9 mouse cellular contexts compared by ENCODE assay signal in the genomic region with DNA sequence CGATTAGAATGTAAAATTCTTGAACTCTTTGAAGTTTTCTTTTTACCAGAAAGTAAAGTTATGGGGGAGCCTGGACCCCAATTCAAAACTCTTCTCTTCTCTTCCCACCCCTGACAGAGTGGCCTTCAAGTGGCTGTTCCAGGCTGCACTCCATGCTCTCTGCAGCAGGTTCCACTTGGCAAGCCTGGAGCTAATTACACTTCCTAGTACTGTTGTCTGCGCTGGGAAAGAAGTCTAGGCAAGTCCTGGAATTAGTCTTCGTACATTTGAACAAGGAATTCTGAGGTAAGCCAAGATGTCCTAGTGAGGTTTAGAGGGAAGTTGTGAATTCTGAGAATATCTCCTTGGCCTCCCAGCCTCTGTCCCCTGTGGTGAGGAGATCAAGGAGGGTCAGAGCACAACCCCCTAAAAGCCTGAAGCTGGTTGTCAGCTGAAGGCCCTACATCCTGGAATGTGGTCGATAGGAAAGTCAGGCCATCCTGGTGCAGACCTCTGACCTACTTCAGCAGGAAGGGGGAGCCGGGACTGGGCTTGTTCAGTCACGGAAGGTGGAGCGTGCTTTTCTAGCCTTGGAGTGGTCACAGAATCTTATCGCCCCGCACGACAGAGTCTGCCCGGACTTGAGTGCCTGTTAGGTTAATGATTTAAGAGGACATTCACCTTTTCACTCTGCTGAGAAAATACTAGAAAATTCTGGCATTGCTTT. TPM values are rescaled to one million over a fixed set of nuclear protein-coding genes. Genes with fewer than 3 reads are reported as not detected.
DNase-seq lines count a peak whose midpoint lies in the region; ATAC-seq lines count a peak whose summit lies in the region.
"Had no signal": no experiment of that assay in that cellular context is flagged by ENCODE, and none has a peak within 500 bp of the region (broad histone marks: within the 10 kb centered on the region; RNA-seq: fewer than 3 reads in every experiment).

No protein-coding gene starts in this region.

- 26% methylated on average over 11 of the region's 11 CpGs for WGBS in intestine, embryonic 14.5 days
- 22% methylated on average over 11 of the region's 11 CpGs for WGBS in liver, embryonic 12.5 days (ENCODE audit: insufficient replicate concordance)

- H3K27ac ChIP-seq in intestine, embryonic 14.5 days (ENCODE audit: low read depth): peak overlapping the region; percentile 39
- peak overlapping the region; percentile 61 for H3K27ac ChIP-seq in liver, embryonic 12.5 days
- H3K27ac ChIP-seq: midbrain, embryonic 13.5 days had no signal

- H3K9ac ChIP-seq in intestine, embryonic 14.5 days (ENCODE audit: low read length): no peak overlapping the region
- peak overlapping the region; percentile 13; the same call in 1 of the 2 replicates for H3K9ac ChIP-seq in liver, embryonic 12.5 days
- H3K9ac ChIP-seq: midbrain, embryonic 13.5 days had no signal

- no peaks in the 10 kb centered on the region for H3K9me3 ChIP-seq in intestine, embryonic 14.5 days (ENCODE audit: control insufficient read depth, low read length)
- no peaks in the 10 kb centered on the region for H3K9me3 ChIP-seq in liver, embryonic 12.5 days (replicated peaks)
- H3K9me3 ChIP-seq: midbrain, embryonic 13.5 days had no signal

- DNase-seq in R1 (ENCODE audit: low read depth, low spot score): peak; percentile 38
- DNase-seq in embryo, embryonic 10.5 days (ENCODE audit: low spot score): peak; percentile 65
- no peak for DNase-seq in intestine, embryonic 14.5 days (ENCODE audit: low spot score)
- no peak for DNase-seq in right cerebral cortex, postnatal 10 days (ENCODE audit: low spot score in 2 of 2)
- DNase-seq in layer of hippocampus, postnatal 25 days (ENCODE audit: extremely low spot score in 1 of 2, low spot score in 1 of 2): no peak
- no peak for DNase-seq in spleen, adult 18-20 months

- H3K27me3 ChIP-seq in intestine, embryonic 14.5 days (replicated peaks; ENCODE audit: control insufficient read depth, insufficient read depth, low read length): no peaks in the 10 kb centered on the region
- no peaks in the 10 kb centered on the region for H3K27me3 ChIP-seq in liver, embryonic 12.5 days (replicated peaks)
- H3K27me3 ChIP-seq: midbrain, embryonic 13.5 days had no signal

- H3K4me2 ChIP-seq in intestine, embryonic 14.5 days (ENCODE audit: low read length): peak overlapping the region; percentile 23; the same call in 1 of the 2 replicates
- H3K4me2 ChIP-seq in liver, embryonic 12.5 days: peak overlapping the region; percentile 45
- H3K4me2 ChIP-seq: midbrain, embryonic 13.5 days had no signal

- H3K36me3 ChIP-seq in intestine, embryonic 14.5 days (ENCODE audit: control insufficient read depth, insufficient read depth, low read length): no peaks in the 10 kb centered on the region
- no peaks in the 10 kb centered on the region for H3K36me3 ChIP-seq in liver, embryonic 12.5 days
- H3K36me3 ChIP-seq: midbrain, embryonic 13.5 days had no signal

- no peak overlapping the region for H3K4me3 ChIP-seq in intestine, embryonic 14.5 days (ENCODE audit: low read depth, low read length)
- H3K4me3 ChIP-seq in liver, embryonic 12.5 days: no peak overlapping the region
- H3K4me3 ChIP-seq: midbrain, embryonic 13.5 days had no signal

- H3K4me1 ChIP-seq in intestine, embryonic 14.5 days (replicated peaks; ENCODE audit: control insufficient read depth, insufficient read depth, low read length): peaks cover 10% of the 10 kb centered on the region; the same call in 1 of the 2 replicates
- H3K4me1 ChIP-seq in liver, embryonic 12.5 days: peaks cover 72% of the 10 kb centered on the region

- ATAC-seq in intestine, embryonic 14.5 days (replicated peaks; ENCODE audit: low FRiP score, low TSS enrichment, low read depth): peak; percentile 76
- ATAC-seq in liver, embryonic 12.5 days: peak; percentile 19; the same call in 1 of the 2 replicates
- no peak for ATAC-seq in CD4-positive, CD25-positive, alpha-beta regulatory T cell, adult 4 months
- ATAC-seq: midbrain, embryonic 13.5 days had no signal

RNA-seq across cellular contexts. Expression of gene Agps, which starts 59.6 kb away (rescaled TPM):
- polyA plus RNA-seq in intestine, embryonic 14.5 days (2014; fragmentation: Nextera tagmentation; extraction: Ambion mirVana): 35.6 and 38.4 TPM in 2 replicates
- polyA plus RNA-seq in liver, embryonic 12.5 days (2016; fragmentation: Nextera tagmentation; extraction: Ambion mirVana): 26.7 and 29.7 TPM in 2 replicates
- 10 to 100 TPM; 42.0 to 44.5 TPM for total RNA-seq in layer of hippocampus, postnatal 25 days (2021)
- 10 to 100 TPM; 19.7 to 23.0 TPM for polyA plus RNA-seq in CD4-positive, CD25-positive, alpha-beta regulatory T cell, adult 4 months (2017; shearing (Covaris generic))

Comparison
In these comparisons a context has a peak if more than half of its experiments do, and no peak if none do; other contexts are left out.
1. DNase-seq: peak in R1 (single experiment) and embryo, embryonic 10.5 days (single experiment); none in intestine, embryonic 14.5 days (single experiment), right cerebral cortex, postnatal 10 days (0 of 2), layer of hippocampus, postnatal 25 days (0 of 2) and spleen, adult 18-20 months (0 of 2).